Mouse (Mus musculus) MEL (cell line): ENCODE data around the gene Gm20721.

Experiments used
- CHD2 ChIP-seq: IDR thresholded peaks from 2 replicates; pipeline ENCODE4 v1.6.1; 2011; ENCODE audit warnings: low read length, improper control_type of control experiment
- CTCF ChIP-seq, 3 experiments: IDR thresholded peaks in 2 of 3; conservative IDR thresholded peaks in 1 of 3; 2 replicates each; pipeline ENCODE4 v1.5.1; 2011 to 2012; ENCODE audit warnings: low read length in 3 of 3, low read depth in 2 of 3, mild to moderate bottlenecking in 2 of 3, improper control_type of control experiment in 1 of 3, inconsistent platforms in 1 of 3, mixed read lengths in 1 of 3, moderate library complexity in 1 of 3; ENCODE audit not compliant: control insufficient read depth in 1 of 3, insufficient read depth in 1 of 3, poor library complexity in 1 of 3, severe bottlenecking in 1 of 3
- GATA1 ChIP-seq: IDR thresholded peaks from 2 replicates; pipeline ENCODE4 v1.6.1; 2011; ENCODE audit warnings: low read depth, low read length, improper control_type of control experiment
- POLR2AphosphoS2 ChIP-seq: IDR thresholded peaks from 2 replicates; pipeline ENCODE4 v1.6.1; 2011; ENCODE audit warnings: low read length, improper control_type of control experiment
- POLR2AphosphoS5 ChIP-seq: IDR thresholded peaks from 2 replicates; pipeline ENCODE4 v1.6.1; 2012; ENCODE audit warnings: low read depth, borderline replicate concordance, mild to moderate bottlenecking, inconsistent platforms, low read length, moderate library complexity, mixed read lengths
- UBTF ChIP-seq: IDR thresholded peaks from 2 replicates; pipeline ENCODE4 v1.6.1; 2012; ENCODE audit warnings: low read depth, mild to moderate bottlenecking, inconsistent platforms, low read length, improper control_type of control experiment, moderate library complexity, borderline replicate concordance; ENCODE audit not compliant: insufficient read depth
- USF1 ChIP-seq: IDR thresholded peaks from 2 replicates; pipeline ENCODE4 v1.6.1; 2014; ENCODE audit warnings: low read depth, mild to moderate bottlenecking, inconsistent platforms, low read length, improper control_type of control experiment, moderate library complexity
- USF2 ChIP-seq, 2 experiments: IDR thresholded peaks; 2 replicates each; pipeline ENCODE4 v1.6.1; 2011 to 2012; ENCODE audit warnings: improper control_type of control experiment in 2 of 2, low read length in 2 of 2, borderline replicate concordance in 1 of 2, inconsistent platforms in 1 of 2, low read depth in 1 of 2, mild to moderate bottlenecking in 1 of 2; ENCODE audit not compliant: insufficient read depth in 1 of 2

DNA sequence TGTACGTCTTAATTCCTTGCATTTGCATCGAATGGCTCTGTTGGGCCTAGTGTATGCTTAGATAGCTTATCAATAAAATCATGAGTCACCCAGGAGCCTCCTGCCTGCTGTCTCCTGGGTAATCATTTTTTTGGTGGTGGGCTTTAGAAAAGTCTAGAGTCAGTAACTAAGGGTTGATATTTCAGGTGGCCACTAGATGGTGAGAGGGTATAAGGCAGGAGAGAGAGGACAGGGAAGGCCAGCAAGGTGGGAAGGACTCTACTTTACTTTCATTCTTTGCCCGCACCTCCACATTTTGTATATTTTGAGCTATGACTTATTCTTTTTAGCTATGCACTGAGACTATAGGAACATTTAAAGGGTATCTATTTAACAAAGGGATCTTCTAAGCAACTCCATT is 38.6 kb downstream of the Gm20721 start:
- TF ChIP-seq USF2 (IDR thresholded peaks at IDR 0.05; ENCODE audit: borderline replicate concordance in 1 of 2, insufficient read depth in 1 of 2, low read depth in 1 of 2, low read length in 2 of 2) = no peak
- no peak for TF ChIP-seq UBTF
- TF ChIP-seq CTCF (IDR thresholded peaks at IDR 0.05 in 2 of 3, conservative IDR thresholded peaks at IDR 0.05 in 1 of 3; ENCODE audit: control insufficient read depth in 1 of 3, insufficient read depth in 1 of 3, low read depth in 2 of 3, low read length in 3 of 3, poor library complexity in 1 of 3, severe bottlenecking in 1 of 3) = peak; percentile 18 to 55 (median 20); a peak in 3 of 6 replicates
- TF ChIP-seq USF1 = no peak
- TF ChIP-seq GATA1 = no peak
- TF ChIP-seq CHD2 = no peak
- no peak for TF ChIP-seq POLR2AphosphoS2
- no peak for TF ChIP-seq POLR2AphosphoS5
